Mouse (Mus musculus): ENCODE data around the gene 4930486L24Rik. TPM values are rescaled to one million over a fixed set of nuclear protein-coding genes. Genes with fewer than 3 reads are reported as not detected.
"Not testable (repeated sequence)": the region's sequence is repeated elsewhere in the genome, so short reads cannot be mapped to it uniquely, and the experiment has no call there.

The 4930486L24Rik gene
- polyA plus RNA-seq (2015; fragmentation: Nextera tagmentation; extraction: Ambion mirVana): 0.17 and 0.38 TPM in 2 replicates

DNA sequence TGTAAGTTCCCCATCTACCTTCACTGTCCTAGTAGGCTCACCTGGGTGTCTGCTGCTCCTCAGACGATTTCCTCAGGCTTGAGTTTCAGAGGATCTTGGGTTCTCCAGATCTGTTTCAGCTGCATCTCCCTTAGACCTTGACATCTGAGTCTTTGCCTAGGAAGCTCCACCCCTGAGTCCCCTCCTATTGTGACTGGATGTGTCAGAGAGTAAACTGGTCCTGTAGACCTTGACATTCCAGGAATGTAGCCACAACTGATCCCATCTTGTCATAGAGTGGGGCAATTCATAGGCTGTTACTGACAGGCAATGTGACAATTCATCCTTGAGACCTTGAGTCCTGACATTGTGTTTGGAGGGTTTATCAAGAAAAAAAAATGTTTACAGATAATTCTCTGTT, at the start of gene 4930486L24Rik:
Gene 4930486L24Rik, minus strand, starts transcription at position 195 of the 400 bp plus-strand sequence.
- WGBS: 67% methylated on average over 1 of the region's 1 CpGs
- no peak within 1 kb of the TSS for H3K27ac ChIP-seq (replicated peaks)
- no peaks in the 10 kb centered on the region for H3K9me3 ChIP-seq (replicated peaks)
- no peaks in the 10 kb centered on the region for H3K4me1 ChIP-seq
- H3K4me3 ChIP-seq (replicated peaks): no peak within 1 kb of the TSS
- no peak for ATAC-seq (ENCODE audit: insufficient number of reproducible peaks, low FRiP score, low TSS enrichment, low read depth)
- H3K9ac ChIP-seq: no peak within 1 kb of the TSS
- no peak within 1 kb of the TSS for H3K4me2 ChIP-seq (replicated peaks)
- H3K36me3 ChIP-seq: no peaks in the 10 kb centered on the region
- no peaks in the 10 kb centered on the region for H3K27me3 ChIP-seq

DNA sequence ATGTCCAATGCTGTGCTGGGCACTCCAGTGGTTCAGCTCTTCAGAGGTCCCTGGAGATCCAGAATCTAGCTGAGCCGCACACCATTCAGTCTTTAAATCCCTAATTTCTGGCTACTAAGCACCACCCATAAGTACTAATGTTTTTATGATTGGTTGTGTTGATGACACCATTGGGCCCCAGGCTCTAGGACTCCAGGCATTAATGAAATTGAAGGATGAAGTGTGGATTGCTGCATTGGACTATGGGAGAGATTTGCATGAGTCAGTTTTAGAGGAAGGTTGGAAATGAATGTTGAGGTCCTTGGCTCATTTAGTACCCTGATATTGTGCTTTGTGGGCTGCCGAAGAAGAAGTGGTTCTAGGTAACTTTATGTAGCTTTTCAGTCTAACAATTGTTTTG, 40.5 kb upstream of the 4930486L24Rik start, which contains the start of gene Tpbpb:
Gene Tpbpb, minus strand, starts transcription at position 101 of the 400 bp plus-strand sequence.
- H3K4me3 ChIP-seq (replicated peaks); H3K4me2 ChIP-seq (replicated peaks); H3K27me3 ChIP-seq; H3K27ac ChIP-seq (replicated peaks); H3K9me3 ChIP-seq (replicated peaks); H3K36me3 ChIP-seq; ATAC-seq (ENCODE audit: insufficient number of reproducible peaks, low FRiP score, low TSS enrichment, low read depth); H3K4me1 ChIP-seq; H3K9ac ChIP-seq: not testable (repeated sequence)
- 79% methylated on average over 2 of the region's 2 CpGs for WGBS

DNA sequence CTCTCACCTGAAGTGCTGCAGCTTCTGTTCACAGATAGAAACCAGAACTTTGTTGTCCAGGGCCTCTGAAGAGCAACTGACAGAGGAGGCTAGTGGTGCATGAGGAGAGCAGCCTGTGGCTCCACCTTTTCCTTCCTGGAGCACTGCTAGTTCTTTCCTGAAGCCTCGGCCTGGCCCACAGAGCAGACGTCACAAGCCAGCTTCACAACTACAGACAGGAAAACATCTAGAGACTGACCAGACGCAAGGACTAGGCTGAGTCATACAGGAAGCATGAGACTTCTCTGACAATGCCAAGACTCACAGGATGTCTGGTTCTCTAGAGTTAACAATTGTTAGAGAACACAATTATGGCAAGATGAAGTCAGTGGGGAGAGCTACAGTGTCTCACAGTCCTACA, 33.1 kb upstream of the 4930486L24Rik start, which contains the start of gene Ctla2b:
Gene Ctla2b, minus strand, starts transcription at position 120 of the 400 bp plus-strand sequence.
- no peak for ATAC-seq (ENCODE audit: insufficient number of reproducible peaks, low FRiP score, low TSS enrichment, low read depth)
- Histone ChIP-seq H3K4me3 (replicated peaks) (no peak within 1 kb of the TSS), H3K27ac (replicated peaks) (no peak within 1 kb of the TSS), H3K4me2 (replicated peaks) (no peak within 1 kb of the TSS), H3K9ac (no peak within 1 kb of the TSS), H3K27me3 (no peaks in the 10 kb centered on the region), H3K9me3 (replicated peaks) (0 out of 2 replicates have a peak, but pooled peaks cover 3% of the 10 kb centered on the region), H3K4me1 (no peaks in the 10 kb centered on the region), H3K36me3 (no peaks in the 10 kb centered on the region)
- 73% methylated on average over 3 of the region's 3 CpGs for WGBS

DNA sequence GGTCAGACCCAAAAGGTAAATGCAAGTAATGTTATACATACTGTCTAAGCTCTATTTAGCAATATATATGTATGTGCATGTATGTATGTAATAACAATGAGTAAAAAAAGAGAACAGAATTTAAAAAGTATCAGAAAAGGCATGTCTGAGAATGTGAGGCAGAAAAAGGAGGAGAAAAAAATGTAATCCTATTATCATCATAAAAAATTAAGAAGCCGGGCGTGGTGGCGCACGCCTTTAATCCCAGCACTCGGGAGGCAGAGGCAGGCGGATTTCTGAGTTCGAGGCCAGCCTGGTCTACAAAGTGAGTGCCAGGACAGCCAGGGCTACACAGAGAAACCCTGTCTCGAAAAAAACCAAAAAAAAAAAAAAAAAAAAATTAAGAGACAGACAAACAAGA, 32.5 kb upstream of the 4930486L24Rik start, which contains the start of gene Gm49392:
Gene Gm49392, minus strand, starts transcription at position 101 of the 400 bp plus-strand sequence.
- H3K4me3 ChIP-seq (replicated peaks); H3K9ac ChIP-seq; H3K27me3 ChIP-seq; ATAC-seq (ENCODE audit: insufficient number of reproducible peaks, low FRiP score, low TSS enrichment, low read depth); H3K27ac ChIP-seq (replicated peaks); H3K4me1 ChIP-seq; H3K4me2 ChIP-seq (replicated peaks); H3K9me3 ChIP-seq (replicated peaks); H3K36me3 ChIP-seq: not testable (repeated sequence)
- 77% methylated on average over 8 of the region's 8 CpGs for WGBS

DNA sequence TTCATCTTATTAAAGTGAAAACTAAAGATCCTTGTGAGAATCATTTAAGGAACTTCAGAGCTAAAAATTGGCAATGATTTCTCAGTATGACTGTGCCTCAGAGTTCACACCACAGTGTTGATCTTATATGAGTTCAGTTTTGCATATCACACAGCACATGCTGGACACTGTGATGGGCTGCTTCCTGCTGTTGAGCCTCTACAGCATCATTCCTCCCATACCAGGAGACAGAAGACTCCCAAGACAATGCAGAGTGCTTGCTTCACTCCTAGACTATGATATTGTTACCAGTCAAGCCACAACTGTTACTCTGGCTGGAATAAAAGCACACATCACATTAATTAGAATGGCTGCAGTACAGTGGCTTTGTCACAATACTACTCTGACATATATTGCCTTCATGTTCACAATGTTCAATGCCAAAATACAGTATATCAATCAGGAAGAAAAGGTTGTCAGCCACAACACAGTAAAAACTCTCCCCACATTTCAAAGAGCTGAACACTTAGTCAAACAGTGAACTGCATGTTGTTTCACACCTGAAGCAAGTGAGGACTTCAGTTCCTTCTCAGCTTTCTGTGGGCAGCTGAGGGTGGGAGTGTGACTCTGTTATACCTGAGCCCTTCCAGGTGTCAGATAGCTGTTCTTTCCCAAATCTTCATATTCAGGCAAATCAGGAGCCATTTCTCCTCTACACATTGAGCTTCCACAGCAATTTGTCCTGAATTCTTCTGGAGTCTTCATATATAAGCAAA, 31.3 kb upstream of the 4930486L24Rik start:
- H3K27ac ChIP-seq (replicated peaks): no peak overlapping the region
- H3K9me3 ChIP-seq (replicated peaks): 0 out of 2 replicates have a peak, but pooled peaks cover 3% of the 10 kb centered on the region
- no peaks in the 10 kb centered on the region for H3K4me1 ChIP-seq
- H3K4me3 ChIP-seq (replicated peaks): no peak overlapping the region
- H3K9ac ChIP-seq: no peak overlapping the region
- ATAC-seq (ENCODE audit: insufficient number of reproducible peaks, low FRiP score, low TSS enrichment, low read depth): no peak
- H3K4me2 ChIP-seq (replicated peaks): no peak overlapping the region
- no peaks in the 10 kb centered on the region for H3K27me3 ChIP-seq
- H3K36me3 ChIP-seq: no peaks in the 10 kb centered on the region

DNA sequence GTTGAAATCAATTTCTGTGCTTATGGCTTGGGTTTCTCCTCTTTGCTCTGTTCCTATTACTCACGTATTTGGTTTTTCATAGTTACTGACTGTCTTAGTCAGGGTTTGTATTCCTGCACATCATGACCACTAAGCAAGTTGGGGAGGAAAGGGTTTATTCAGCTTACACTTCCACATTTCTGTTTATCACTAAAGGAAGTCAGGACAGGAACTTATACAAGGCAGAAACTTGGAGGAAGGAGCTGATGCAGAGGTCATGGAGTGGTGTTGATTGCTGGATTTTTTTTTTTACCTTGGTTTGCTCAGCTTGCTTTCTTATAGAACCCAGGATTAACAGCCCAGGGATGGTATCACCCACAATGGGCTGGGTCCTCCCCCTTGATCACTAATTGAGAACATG, 28.0 kb upstream of the 4930486L24Rik start:
- H3K27me3 ChIP-seq: no peaks in the 10 kb centered on the region
- 0 out of 2 replicates have a peak, but pooled peaks cover 2% of the 10 kb centered on the region for H3K9me3 ChIP-seq (replicated peaks)
- WGBS: 95% methylated on average over 1 of the region's 1 CpGs
- H3K4me1 ChIP-seq: no peaks in the 10 kb centered on the region
- H3K9ac ChIP-seq: no peak overlapping the region
- H3K36me3 ChIP-seq: no peaks in the 10 kb centered on the region
- ATAC-seq (ENCODE audit: insufficient number of reproducible peaks, low FRiP score, low TSS enrichment, low read depth): no peak
- no peak overlapping the region for H3K4me3 ChIP-seq (replicated peaks)
- H3K4me2 ChIP-seq (replicated peaks): no peak overlapping the region
- H3K27ac ChIP-seq (replicated peaks): no peak overlapping the region

DNA sequence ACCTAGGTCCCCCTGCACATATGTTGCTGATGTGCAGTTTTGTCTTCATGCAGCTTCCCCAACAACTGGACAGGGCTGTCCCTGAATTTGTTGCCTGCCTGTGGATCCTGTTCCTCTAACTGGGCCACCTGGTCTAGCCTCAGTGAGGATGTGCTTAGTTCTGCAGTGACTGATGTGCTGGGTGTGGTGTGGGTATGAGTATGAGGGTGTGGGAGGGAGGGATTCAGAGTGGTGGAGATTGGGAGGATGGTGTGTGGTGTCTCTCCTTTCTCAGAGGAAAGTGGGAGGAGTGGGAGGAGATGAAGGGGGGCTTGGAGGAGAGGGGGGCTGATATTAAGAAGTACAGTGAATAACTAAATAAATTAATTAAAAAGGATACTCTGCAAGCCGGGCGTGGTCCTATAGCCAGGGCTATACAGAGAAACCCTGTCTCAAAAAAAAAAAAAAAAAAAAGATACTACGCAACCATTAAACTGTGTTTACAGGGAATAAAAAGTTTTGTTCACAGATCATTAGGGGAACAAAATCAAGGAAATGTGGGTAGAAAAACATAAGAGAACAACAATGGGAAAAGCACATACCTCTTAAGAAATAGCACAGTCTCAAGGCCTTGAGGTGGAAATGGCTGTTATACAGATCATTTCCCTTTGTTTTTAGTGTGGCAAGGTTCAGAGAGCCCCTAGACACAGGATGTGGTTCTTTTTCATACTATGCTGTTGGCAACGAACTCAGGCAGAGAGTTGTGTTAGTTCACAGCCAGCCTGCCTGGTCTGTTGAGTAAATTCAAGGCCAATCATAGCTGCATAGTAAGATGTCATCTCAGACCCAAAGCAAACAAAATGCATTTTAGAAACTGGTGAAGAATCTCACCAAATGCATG, 15.8 kb downstream of the 4930486L24Rik start:
- WGBS: 80% methylated on average over 4 of the region's 4 CpGs
- no peaks in the 10 kb centered on the region for H3K4me1 ChIP-seq
- H3K4me2 ChIP-seq (replicated peaks): no peak overlapping the region
- H3K9me3 ChIP-seq (replicated peaks): no peaks in the 10 kb centered on the region
- no peaks in the 10 kb centered on the region for H3K36me3 ChIP-seq
- H3K27me3 ChIP-seq: no peaks in the 10 kb centered on the region
- H3K4me3 ChIP-seq (replicated peaks): no peak overlapping the region
- peak; percentile 54; the same call in 1 of the 2 replicates for ATAC-seq (ENCODE audit: insufficient number of reproducible peaks, low FRiP score, low TSS enrichment, low read depth)
- H3K9ac ChIP-seq: no peak overlapping the region
- no peak overlapping the region for H3K27ac ChIP-seq (replicated peaks)

DNA sequence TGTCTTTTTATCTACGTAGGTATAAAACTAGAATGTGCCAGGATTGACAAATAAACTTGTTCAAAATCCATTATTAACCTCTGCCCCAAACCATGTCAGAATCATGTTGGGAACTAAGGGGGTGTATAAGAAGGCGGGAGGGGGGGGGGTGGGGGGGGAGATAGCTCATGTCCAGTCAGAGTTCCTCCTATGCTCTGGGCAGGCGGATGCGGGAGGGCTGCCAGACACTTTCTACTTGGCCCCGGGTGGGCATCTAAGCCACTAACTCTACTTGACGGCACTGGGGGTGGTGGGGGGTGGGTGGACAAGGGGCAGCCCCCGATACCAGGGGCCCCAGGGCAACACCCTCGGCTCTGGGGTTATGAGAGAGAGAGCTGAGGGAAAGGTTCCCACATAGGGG, 21.1 kb downstream of the 4930486L24Rik start:
- Histone ChIP-seq H3K27me3 (no peaks in the 10 kb centered on the region), H3K9me3 (replicated peaks) (no peaks in the 10 kb centered on the region), H3K4me2 (replicated peaks) (no peak overlapping the region), H3K9ac (no peak overlapping the region), H3K27ac (replicated peaks) (no peak overlapping the region), H3K36me3 (no peaks in the 10 kb centered on the region), H3K4me3 (replicated peaks) (no peak overlapping the region), H3K4me1 (no peaks in the 10 kb centered on the region)
- 83% methylated on average over 8 of the region's 8 CpGs for WGBS
- no peak for ATAC-seq (ENCODE audit: insufficient number of reproducible peaks, low FRiP score, low TSS enrichment, low read depth)

DNA sequence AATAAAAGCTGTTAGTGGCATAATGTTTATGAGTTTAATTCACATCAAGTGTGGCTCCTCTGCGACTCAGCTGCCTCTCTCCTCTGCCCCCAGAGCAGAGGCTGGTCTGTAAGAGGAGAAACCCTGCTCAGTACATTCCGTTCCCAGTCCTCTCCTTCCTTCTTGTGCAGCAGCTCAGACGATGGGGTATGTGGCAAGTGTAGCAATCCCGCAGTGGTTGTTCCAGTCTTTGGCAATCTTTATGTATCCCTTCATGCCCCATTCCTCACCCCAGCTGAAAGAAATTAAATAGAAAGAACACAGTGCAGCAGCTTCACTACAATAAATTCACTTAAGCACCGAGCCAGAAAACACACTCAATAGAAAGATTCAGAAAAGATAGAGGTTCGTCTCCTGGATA, 21.6 kb downstream of the 4930486L24Rik start:
- WGBS: 62% methylated on average over 6 of the region's 6 CpGs
- H3K4me1 ChIP-seq: no peaks in the 10 kb centered on the region
- H3K27me3 ChIP-seq: no peaks in the 10 kb centered on the region
- ATAC-seq (ENCODE audit: insufficient number of reproducible peaks, low FRiP score, low TSS enrichment, low read depth): no peak
- no peak overlapping the region for H3K27ac ChIP-seq (replicated peaks)
- H3K4me3 ChIP-seq (replicated peaks): no peak overlapping the region
- H3K9ac ChIP-seq: no peak overlapping the region
- H3K4me2 ChIP-seq (replicated peaks): no peak overlapping the region
- H3K36me3 ChIP-seq: no peaks in the 10 kb centered on the region
- no peaks in the 10 kb centered on the region for H3K9me3 ChIP-seq (replicated peaks)

DNA sequence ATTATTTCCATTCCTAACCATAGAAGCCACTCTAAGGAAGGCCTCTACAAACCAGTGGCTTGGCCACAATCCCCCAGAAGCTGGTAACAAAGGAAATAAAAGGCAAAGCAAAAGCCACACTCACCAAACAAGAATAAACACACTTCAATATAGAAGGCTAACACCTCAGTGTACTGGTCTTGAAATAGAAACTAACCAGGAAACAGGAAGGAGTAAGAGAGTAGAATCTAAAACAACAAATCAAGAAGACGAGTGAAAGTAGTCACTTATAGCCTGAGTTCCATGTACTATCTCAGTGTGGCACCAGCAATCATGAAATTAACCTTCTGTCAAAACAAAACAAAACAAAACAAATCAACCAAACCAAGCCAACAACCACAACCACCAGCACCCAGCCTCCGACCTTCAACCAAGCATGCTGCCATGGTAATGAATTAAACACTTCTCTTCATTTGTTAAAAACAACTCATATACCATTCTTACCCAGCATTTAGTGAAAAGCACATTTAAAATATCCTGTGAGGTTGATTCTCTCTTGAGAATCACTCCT, 24.8 kb downstream of the 4930486L24Rik start:
- Histone ChIP-seq H3K4me2 (replicated peaks) (no peak overlapping the region), H3K36me3 (no peaks in the 10 kb centered on the region), H3K9ac (no peak overlapping the region), H3K4me3 (replicated peaks) (no peak overlapping the region), H3K27ac (replicated peaks) (no peak overlapping the region), H3K27me3 (no peaks in the 10 kb centered on the region), H3K9me3 (replicated peaks) (no peaks in the 10 kb centered on the region), H3K4me1 (no peaks in the 10 kb centered on the region)
- 76% methylated on average over 2 of the region's 2 CpGs for WGBS
- ATAC-seq (ENCODE audit: insufficient number of reproducible peaks, low FRiP score, low TSS enrichment, low read depth): no peak

DNA sequence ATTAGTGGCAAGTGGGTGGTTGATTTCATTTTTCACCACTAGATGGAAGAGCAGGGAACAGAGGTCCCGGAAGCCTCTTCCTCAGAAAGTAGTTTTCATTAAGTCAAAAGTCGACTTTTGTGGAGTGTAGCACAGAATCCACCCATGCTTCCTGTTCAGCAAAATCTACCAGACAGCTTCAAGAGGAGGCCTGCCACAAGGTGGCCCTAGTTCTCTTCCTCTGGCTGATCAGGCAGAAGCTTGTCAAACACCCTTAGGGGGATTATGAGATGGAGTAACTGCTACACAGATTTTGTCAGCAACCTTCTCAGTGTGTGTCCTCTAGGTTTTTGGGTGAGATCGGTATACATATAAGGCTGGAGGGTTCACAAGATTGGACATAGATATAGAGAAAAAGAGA, 38.2 kb downstream of the 4930486L24Rik start:
- H3K4me1 ChIP-seq: no peaks in the 10 kb centered on the region
- H3K36me3 ChIP-seq: no peaks in the 10 kb centered on the region
- H3K27me3 ChIP-seq: no peaks in the 10 kb centered on the region
- H3K4me2 ChIP-seq (replicated peaks): no peak overlapping the region
- ATAC-seq (ENCODE audit: insufficient number of reproducible peaks, low FRiP score, low TSS enrichment, low read depth): no peak
- WGBS: 57% methylated on average over 3 of the region's 3 CpGs
- H3K4me3 ChIP-seq (replicated peaks): no peak overlapping the region
- no peak overlapping the region for H3K27ac ChIP-seq (replicated peaks)
- H3K9me3 ChIP-seq (replicated peaks): no peaks in the 10 kb centered on the region
- H3K9ac ChIP-seq: no peak overlapping the region
